Mouse (Mus musculus): ENCODE results near the gene Ank2.

Ank2 gene

DNA sequence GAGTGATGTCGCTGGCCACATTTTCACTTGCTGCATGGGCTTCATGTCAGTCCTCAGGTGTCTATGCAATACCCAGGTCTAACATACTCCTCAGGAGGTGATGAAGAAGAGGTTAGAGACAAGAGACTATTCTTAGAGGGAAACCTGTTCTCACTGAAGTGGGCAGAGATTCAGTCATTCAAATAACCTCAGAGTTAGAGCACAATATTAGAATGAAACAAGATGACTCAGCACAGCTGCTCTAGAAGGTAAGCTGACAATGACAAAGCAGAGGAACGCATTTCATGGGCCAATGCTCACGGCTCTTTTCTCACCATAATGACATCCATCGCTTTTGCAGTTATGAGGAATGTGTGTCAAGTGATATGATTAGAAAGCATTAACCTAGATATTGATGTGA lies 475.2 kb downstream of the Ank2 start:
- DNase-seq (ENCODE audit: low spot score): no peak

DNA sequence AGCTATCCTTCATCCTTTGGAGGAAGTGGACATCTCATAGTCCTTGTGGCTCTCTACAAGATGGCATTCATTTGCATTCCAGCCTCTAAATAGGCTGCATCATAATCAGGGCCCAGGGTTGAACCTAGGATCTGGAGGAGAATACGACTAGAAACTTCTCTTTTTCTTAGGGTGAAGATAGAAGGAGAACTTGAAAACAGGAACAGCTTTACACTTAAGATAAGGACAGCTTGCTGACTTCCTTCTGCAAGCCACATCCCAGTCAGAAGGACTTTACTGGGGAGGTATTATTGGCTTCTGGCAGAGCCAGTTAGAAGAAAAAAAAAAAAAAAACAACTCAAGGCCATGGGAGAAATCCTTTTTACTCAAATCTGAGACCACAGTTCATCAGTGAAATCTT lies 479.0 kb downstream of the Ank2 start:
- no peak for DNase-seq (ENCODE audit: low spot score)

DNA sequence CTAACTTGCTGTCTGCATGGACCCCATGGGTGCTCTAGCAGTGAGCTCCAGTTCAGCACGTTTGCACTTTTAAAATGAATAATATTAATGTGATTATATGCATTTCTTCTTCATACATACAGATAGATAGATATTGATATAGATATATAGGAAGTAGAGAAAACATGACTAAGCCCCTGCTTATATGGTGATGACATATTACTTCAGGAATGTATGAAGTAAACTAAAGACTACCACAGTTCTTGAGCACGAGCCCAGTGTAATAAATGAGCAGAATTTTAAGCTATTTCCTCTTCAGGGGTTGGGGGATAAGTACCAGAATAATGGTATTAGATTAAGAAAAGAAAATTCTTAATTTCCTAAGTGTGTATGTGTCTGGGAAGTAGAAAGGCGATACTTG lies 479.4 kb downstream of the Ank2 start:
- no peak for DNase-seq (ENCODE audit: low spot score)

- DNase-seq (ENCODE audit: low spot score): no peak
Measured at GRCm38 (mm10) chr3:127019109-127019508, 480.0 kb downstream of the Ank2 start.

DNA sequence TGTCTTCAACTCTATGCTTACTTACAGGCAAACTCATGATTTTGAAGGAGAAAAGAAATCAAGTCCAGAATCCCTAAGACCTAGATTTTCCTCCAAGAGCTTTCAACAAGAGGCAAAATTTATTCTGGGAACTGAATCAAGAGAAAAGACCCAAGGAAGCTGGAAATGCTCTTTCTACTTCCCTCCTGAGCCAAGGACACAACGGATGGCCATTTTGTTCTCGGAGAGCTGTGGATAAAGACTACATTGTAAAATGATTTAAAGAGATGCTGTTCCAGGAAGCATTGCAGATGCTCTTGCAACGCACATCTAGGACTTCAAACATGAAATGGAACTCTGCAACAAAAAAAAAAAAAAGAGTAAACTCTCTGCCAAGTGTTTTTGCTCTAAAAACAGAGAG lies 481.6 kb downstream of the Ank2 start:
- no peak for DNase-seq (ENCODE audit: low spot score)

DNA sequence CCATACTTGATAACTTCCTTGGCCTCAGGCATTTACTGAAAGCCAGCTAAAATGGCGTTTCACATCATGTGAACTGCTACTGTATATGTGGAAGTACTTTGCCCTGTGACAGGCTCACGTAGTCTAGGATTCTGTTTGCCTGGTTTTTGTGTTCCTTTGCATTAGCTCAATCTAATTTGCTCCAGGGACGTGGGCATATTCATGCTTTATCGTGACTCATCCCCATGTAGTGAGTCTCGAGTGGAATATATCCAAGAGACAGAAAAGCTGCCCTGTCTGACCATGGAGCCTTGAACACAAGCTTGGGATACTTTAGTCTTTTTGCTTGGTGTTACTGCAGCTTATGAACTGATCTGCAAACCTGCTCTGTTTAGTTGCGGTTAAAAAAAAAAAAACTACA lies 483.6 kb downstream of the Ank2 start:
- no peak for DNase-seq (ENCODE audit: low spot score)

DNA sequence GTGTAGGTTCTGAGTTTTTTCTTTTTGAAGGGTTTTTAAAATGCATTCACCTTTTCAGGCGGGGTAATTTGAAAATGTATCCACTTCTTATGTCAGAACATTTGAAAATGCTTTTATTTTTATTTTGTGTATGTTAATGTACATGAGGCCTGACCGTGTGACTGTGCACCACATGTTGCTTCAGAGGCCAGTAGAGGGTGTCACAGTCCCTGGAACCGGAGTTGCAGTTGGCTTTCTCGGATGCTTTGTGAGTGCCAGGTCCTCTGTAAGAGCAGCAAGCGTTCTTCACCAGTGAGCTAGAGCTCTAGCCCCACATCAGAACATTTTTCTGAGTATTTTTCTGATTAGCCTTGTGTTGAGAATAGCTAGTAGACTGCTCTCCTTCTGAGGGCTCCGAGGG lies 484.0 kb downstream of the Ank2 start:
- no peak for DNase-seq (ENCODE audit: low spot score)

DNA sequence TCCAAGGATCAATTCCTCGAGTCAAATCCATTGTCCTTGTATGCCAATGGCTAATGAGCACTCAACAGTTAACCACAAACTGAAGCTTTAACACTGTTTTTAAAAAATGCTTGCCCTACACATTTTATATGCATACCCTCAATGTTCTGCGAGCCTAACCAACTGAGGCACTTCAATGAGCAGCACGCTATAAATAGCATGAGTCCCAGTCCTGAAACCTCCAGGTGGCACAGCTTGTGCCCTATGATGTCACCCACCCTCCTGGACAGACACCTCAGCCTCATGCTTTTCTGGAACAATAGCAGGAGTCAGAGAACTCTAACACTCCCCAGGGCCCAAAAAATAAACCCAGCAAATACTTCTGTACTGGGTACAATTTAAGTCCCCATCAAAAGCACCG lies 485.2 kb downstream of the Ank2 start:
- DNase-seq (ENCODE audit: low spot score): no peak

- DNase-seq (ENCODE audit: low spot score): peak; percentile 79
Measured at GRCm38 (mm10) chr3:127012525-127012924, 486.6 kb downstream of the Ank2 start.

- DNase-seq (ENCODE audit: low spot score): no peak
Measured at GRCm38 (mm10) chr3:127005898-127006673, 493.1 kb downstream of the Ank2 start.

DNA sequence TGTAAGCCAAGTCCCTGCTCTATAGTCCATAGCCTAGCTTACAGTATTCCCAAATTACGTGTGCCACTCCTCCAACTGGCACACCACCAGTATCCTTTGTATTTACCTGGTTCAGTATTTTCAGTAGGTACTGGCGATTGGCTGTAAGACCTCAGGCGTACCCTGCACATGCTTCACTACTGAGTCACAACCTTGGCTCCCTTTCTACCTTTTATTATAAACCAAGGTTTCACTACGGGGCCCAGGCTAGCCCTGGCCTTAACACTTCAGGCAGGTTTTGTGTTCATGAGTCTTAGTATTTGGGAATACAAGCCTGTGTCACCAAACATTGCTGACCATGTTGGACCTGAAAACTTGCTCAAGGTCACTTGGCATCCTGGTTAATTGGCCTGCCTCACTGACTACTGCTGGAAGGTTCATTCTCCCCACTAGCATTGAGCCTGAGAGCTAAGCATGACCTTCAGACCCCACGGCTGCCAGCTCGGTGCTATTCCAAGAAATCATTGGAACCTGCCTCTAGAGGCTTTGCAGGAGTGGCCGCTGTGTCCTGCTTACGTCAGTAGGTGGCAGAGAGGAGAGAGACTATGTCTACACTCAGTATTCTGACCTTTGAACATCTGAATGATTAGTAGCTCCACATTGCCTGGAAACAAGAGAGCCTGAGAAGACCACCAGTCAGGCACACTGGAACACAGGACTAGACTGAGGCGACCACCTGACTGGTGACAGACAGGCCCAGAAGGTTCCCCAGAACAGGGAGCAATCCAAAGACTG lies 494.1 kb downstream of the Ank2 start:
- DNase-seq (ENCODE audit: low spot score): peak; percentile 47

GRCm38 (mm10) chr3:127003946-127004345 lies 495.2 kb downstream of the Ank2 start:
- no peak for DNase-seq (ENCODE audit: low spot score)

GRCm38 (mm10) chr3:126998742-126999112 lies 500.4 kb downstream of the Ank2 start:
- peak; percentile 28 for DNase-seq (ENCODE audit: low spot score)

DNA sequence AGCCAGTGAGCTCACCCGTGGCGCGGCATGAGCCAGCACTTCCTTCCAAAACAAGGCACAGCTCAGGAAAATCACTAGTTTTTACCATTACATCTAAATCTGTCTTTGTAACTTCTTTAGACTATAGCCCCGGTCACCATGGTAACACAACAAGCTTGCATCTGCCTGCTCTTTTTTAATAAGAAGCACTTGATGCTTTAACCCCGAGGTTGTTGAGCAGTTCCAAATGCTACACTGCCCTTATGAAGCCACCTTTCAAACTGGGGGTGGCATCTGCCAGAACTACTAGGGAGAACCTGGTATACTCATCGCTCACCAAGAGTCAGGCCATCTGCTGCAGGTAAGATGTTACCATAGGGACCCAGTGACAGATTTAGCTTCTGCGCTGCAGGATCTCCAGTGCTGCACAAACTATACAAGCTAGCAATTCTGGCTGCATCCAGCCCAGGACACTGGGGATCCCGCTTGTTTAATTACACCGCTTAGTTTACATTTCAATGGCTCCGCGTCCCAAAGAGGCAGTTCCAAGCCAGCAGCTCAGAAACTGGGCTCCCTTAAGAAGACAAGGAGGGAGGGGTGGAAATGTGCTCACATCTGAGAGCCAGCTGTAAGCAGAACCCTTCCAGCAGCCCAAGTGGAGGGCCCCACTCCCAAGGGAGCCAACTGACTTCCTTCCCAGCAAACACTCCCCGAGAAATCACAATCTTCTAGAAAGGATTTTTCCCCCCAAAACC lies 501.0 kb downstream of the Ank2 start:
- peak; percentile 73 for DNase-seq (ENCODE audit: low spot score)

- DNase-seq (ENCODE audit: low spot score): peak; percentile 76
Measured at GRCm38 (mm10) chr3:126997391-126998007, 501.7 kb downstream of the Ank2 start.

DNA sequence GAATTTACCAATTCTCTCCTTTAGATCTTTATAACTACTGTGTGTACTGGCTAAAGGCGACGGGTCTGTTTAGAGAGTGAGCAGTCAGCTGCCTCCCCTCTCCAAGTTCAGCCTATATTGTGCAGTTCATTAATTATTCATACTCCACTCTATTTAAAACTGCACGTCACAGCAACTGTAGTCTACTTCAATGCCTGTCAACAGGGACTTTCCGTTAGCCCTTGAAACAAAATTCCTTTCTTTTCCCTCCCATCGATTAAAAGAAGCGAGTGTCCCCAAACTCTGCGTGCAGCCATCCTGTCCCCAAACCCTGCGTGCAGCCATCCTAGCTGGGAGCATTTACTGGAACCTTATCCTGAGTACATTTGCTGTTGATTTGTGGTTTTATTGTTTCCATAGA lies 502.4 kb downstream of the Ank2 start:
- no peak for DNase-seq (ENCODE audit: low spot score)

- DNase-seq (ENCODE audit: low spot score): peak; percentile 40
Measured at GRCm38 (mm10) chr3:126995970-126996369, 503.2 kb downstream of the Ank2 start.

DNA sequence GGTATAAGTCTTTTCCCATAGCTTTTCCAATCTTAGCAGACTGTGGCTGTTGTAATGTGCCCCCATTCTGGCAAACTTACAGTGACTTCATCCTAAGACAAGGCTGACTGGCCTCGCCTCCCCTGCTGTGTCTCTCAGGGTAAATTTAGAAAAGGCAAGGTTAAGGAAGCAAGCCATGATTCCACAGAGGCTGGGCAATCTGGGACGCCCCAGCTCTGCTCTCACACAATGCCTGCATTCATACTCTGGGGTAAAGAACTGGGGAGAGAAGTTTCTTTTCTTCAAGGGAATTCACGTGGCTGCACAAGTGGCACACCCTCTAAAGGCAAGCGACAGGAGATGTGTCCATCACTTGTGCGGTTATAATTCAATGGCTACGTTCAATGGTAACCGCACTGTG lies 505.0 kb downstream of the Ank2 start:
- DNase-seq (ENCODE audit: low spot score): no peak

DNA sequence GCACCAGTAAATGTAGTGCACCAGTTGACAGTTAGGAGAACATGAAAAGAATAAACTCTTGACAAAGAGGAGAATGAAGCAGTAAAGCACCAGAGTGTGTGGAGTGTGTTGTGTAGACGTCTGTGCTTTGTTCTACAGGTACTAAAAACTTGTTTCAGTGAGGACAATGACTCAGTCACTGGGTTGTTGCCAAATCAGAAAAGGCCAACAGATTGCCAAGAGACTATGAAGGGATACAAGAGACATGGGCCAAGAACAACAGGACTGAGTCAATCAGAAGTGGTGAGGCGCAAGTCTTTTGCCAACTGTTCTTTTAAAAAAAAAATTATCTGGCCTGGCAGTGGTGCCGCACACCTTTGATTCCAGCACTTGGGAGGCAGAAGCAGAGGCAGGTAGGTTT lies 509.2 kb downstream of the Ank2 start:
- DNase-seq (ENCODE audit: low spot score): no peak

DNA sequence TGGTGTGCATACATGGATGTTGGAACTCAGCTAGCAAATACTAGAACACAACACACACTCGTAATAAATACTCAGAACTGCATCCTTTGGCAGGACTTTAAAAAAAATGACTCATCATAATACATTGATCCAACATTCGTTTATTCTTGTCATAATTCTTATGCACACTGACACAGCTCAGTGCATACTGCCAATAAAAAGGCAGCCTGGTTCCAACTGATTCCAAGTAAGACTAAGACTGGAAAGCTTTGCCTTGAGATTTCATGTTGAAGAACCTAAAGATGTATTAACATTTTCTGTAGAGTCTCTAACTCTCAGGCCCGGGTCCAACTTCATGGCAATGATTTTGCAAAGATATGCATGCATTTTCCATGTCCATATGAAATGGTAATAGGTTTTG lies 512.5 kb downstream of the Ank2 start:
- no peak for DNase-seq (ENCODE audit: low spot score)

DNA sequence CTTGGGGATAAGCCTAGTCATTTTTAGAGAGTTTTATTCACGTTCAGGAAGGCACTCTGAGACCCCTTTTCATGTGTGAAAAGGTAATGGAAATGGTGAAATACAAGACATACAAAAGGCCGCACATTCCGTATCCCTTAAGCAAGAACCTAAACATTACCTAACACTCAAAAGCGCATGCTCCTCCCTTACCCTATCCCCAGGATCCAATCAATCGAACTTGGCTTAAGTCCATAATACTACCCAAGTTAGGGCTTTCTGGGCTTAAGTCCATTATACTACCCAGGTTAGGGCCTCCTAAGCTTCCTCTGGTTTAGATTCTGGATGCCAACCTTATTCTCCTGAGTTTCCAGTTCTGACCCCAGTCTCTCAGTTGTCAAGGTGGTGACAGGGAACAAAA lies 516.3 kb downstream of the Ank2 start:
- DNase-seq (ENCODE audit: low spot score): no peak

GRCm38 (mm10) chr3:126981163-126981562 lies 518.0 kb downstream of the Ank2 start:
- no peak for DNase-seq (ENCODE audit: low spot score)

DNA sequence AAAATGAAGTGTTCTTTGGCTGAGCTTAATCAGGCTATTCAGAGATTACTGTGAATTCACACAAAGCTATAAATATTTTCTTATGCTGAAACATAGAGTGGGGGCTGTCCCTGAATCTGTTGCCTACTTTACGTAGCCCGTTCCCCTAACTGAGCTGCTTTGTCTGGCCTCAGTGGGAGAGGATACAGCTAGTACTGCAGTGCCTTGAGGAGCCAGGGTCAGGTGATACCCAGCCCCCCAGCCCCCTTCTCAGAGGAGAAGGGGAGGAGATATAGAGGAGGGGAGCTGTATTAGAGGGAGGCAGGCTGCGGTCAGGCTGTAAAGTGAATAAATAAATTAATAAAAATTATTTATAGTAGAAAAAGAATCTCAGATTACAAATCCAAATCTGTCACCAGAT lies 519.5 kb downstream of the Ank2 start:
- DNase-seq (ENCODE audit: low spot score): no peak
